Mouse (Mus musculus) neutrophil, adult 5-6 weeks (primary cell): ENCODE measurements around the gene Agpat3. TPM values are rescaled to one million over a fixed set of nuclear protein-coding genes. Genes with fewer than 3 reads are reported as not detected.
A peak's percentile ranks its signal among the peaks of the same experiment; 100 is the strongest.

ENCODE experiments used
- ATAC-seq: fragments of 151-379, 151-347 bp; 2 replicates; pipeline ENCODE4 v1.8.0; 2017; ENCODE audit warnings: mild to moderate bottlenecking, moderate TSS enrichment; ENCODE audit not compliant: insufficient number of reproducible peaks, poor library complexity, low FRiP score, severe bottlenecking; ENCODE audit errors: extremely low read depth
- total RNA-seq: library from RNA; stranded (forward); fragments of 200-1000 nt; gene quantifications from 2 replicates; pipeline ENCODE4 v1.2.3, GENCODE M21; 2017

The Agpat3 gene
- total RNA-seq: 28.7 and 34.6 TPM in 2 replicates

DNA sequence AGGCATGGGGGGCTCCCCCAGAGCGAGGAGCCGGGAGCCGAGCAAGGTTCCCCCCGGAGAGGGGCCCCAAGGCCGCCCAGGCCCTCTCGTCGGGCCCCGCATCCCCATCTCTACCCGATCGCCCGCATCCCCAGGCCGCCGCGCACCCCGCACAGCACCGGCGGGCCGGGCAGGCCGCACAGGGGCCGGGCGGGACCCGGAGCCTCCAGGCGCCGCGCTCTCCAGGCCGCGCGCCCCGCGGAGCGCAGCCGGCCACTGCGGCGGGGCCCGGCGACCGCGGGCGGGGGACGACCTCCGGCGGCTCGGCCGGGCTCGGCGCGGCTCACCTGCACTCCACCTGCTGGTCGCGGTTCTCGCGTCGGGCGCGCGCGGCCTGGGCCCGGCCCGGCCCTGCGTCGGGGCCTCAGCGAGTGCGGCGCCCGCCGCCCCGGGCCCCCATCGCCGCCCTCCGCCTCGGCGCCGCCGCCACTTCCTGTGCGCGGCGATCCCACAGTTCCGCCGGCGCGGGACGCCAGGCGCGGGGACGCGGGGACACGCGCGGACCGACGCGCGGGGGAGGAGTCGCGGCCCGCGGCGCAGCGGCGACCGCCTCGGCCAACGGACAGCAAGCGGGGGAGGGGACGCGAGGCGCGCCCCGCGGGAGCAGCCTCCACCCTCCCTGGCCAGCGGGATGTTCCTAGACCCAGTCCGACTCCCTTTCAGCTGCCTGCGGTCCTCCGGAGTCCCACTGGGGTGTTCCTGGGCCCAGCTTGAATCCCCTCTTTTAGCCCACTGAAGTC is at the start of gene Agpat3:
Gene Agpat3 (minus strand): TSS at position 603 of the 779 bp plus-strand sequence.
- ATAC-seq: no peak

DNA sequence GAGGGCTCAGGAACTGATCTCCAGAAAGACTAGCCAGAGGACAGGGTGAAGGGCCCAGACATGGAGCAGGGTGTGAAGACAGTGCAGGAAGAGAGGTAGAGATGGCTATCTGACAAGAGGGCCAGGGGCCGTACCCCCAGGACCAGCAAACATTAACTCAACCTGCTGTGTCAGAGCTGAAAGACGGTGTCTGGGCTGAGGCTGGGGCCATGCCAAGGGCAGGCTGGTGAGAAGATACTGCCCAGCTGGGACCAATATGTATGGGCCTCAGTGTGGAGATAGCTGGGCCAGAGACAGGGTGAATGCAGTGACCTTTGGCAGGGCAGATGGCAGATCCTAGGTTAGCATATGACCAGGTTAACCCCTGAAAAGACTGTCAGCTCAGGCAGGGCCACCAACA is 48.8 kb upstream of the Agpat3 start:
- ATAC-seq: no peak

DNA sequence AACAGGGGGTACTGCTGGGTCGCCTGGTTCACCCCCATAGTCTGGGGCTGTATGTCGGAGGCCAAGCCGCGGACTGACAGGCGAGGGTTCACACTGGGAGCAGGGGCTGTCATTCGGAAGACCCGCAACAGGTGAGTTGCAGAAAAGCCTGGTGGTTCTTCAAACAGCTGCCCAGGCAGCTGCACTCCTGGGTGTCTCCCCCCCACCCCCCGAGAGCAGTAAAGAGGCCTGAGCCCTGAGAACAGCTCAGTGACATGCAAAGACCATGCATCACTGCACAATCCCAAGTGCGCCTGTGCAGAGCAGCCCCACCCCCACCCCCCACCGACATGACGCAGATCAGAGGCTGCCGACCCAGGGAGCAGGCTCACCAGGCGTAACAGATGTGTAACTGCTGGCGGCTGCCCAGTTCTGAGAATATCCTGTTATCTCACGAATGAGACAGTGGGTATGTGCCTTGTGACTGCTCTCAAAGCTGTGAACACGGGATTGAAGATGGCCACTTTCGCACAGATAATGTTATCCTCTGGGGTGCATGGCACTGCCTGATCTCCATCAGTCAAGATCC is 46.9 kb upstream of the Agpat3 start:
- ATAC-seq: peak; percentile 33; the same call in 1 of the 2 replicates

- ATAC-seq: no peak
Observed at GRCm38 (mm10) chr10:78396625-78396885, 44.3 kb upstream of the Agpat3 start.

GRCm38 (mm10) chr10:78395819-78396624 is 43.7 kb upstream of the Agpat3 start:
- peak; percentile 65 for ATAC-seq

- ATAC-seq: no peak
Observed at GRCm38 (mm10) chr10:78395377-78395776, 43.1 kb upstream of the Agpat3 start.

- peak; percentile 59; the same call in 1 of the 2 replicates for ATAC-seq
Observed at GRCm38 (mm10) chr10:78392072-78392471, 39.8 kb upstream of the Agpat3 start.

- no peak for ATAC-seq
Observed at GRCm38 (mm10) chr10:78390982-78391470, 38.7 kb upstream of the Agpat3 start.

GRCm38 (mm10) chr10:78388216-78388980 is 36.1 kb upstream of the Agpat3 start:
- ATAC-seq: no peak

DNA sequence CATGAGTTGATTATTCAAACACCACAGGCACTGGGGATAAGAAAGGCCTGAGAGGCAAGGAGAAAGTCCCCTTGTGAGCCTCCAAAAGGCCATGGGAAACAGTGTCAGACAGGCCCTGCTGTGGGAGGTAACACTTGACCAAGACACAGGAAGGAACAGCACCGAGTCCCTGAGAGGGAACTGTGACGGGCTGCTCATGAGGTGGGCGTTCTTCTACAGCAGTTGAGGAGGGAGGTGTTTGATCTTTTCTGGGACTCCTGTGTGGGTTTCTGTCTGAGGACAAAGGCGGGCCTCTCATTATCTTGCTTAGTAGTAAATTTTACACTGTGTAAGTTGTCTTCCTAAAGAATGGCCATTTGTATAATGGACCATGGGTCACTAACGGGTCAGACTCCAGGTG is 33.2 kb upstream of the Agpat3 start:
- ATAC-seq: no peak

GRCm38 (mm10) chr10:78383567-78383966 is 31.3 kb upstream of the Agpat3 start:
- ATAC-seq: no peak

DNA sequence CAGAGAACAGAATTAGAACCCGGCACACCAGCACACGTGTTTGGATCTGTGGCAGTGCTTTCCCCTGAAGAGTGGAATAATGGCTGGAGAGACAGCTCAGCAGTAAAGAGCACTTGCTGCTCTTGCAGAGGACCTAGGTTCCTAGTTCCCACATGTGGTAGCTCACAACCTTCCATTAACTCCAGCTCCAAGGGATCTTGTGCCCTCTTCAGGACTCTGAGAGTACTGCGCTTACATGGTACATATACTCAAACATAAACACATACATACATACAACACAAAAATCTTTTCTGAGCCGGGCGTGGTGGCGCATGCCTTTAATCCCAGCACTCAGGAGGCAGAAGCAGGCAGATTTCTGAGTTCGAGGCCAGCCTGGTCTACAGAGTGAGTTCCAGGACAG is 26.2 kb upstream of the Agpat3 start:
- ATAC-seq: no peak

GRCm38 (mm10) chr10:78372681-78373668 is 20.7 kb upstream of the Agpat3 start:
- peak; percentile 90 for ATAC-seq

DNA sequence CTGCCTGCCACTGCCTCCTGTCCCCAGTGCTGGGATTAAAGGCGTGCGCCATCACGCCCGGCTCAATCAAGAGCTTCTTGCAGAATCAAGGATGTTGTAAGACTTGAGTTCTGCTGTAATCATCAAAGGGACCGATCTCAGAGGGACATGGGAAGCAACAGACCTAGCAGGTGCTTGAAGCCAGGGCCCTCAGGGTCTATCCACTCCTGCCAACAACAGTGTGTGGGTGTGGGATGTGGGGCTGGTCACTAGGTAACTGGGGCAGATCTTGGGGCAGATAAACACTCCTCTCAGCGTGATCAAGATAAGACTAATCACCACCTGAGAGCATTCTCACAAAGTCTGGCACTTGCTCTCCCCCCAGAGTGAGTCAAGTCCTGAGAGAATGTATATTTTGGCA is 19.5 kb upstream of the Agpat3 start:
- no peak for ATAC-seq

DNA sequence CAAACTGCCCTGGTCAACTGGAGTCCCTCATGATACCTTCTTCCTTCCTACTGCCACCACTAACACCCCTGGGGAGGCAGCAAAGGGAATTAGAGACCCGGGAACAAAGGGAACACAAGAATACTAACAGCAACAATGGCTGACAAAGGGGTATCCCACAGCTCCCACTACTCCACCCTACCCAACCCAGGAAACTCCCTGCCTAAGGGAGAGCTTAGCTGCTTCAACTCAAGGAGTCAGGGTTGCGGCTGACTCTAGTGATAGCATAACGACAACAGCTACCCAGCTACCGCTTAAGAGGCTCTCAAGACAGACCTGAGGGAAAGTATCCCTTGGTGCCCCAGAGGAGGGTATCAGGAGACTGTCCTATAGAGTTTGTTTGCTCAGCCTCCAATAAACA is 15.3 kb upstream of the Agpat3 start:
- ATAC-seq: no peak

DNA sequence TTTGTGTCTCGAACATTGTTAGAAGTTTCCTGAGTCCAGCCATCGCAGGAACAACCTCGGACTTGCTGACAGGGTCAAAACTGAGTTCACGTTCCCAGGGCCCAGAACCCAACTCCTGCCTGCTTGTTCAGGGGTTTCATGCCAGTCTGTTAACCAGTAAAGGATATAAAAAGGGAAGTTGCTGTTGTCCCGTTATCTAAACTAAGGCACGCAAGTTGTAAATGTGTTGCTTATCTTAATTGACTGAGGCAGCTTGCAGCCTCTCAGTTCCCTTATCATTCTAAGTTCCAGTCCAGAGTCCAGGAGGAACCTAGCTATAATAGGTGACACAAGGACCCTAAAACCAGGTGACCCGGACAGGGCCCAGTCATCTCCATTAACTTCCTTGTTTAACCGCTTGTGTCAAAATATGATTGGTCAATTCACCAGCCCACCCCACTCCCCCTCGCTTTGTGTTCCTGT is 14.6 kb upstream of the Agpat3 start:
- no peak for ATAC-seq

DNA sequence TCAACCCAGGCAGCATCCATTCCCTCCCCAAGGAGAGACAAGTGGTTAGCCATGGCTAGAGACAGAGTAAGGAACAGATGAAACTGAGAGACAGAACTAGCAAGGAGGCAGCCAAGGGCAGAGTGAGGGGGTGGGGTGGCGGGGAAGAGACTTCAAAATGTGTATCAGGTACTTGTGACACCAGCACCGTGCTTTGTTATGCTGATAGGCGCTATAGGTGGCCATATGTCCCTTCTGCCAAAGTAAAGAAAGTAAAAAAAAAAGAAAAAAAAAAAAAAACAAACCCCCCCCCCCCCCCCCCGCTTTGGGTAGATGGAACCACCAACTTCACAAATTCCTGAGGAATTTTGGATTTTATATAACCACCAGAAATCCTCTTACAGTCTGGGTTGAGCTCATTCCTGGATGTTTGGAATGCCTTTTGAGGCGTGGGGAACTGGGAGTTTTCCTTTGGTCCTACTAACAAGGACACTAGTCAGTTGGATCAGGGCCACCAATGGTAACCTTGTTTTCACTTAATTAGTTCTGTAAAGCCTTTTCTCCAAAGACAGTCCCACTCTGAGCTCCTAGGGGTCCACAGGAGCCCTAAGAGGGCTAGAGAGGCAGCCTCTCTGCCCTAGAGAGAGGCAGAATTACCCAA is 14.0 kb upstream of the Agpat3 start:
- ATAC-seq: no peak

GRCm38 (mm10) chr10:78365555-78365954 is 13.3 kb upstream of the Agpat3 start:
- ATAC-seq: no peak
